Comparison of ENCODE assay signal across 32 mouse cellular contexts in the genomic region with DNA sequence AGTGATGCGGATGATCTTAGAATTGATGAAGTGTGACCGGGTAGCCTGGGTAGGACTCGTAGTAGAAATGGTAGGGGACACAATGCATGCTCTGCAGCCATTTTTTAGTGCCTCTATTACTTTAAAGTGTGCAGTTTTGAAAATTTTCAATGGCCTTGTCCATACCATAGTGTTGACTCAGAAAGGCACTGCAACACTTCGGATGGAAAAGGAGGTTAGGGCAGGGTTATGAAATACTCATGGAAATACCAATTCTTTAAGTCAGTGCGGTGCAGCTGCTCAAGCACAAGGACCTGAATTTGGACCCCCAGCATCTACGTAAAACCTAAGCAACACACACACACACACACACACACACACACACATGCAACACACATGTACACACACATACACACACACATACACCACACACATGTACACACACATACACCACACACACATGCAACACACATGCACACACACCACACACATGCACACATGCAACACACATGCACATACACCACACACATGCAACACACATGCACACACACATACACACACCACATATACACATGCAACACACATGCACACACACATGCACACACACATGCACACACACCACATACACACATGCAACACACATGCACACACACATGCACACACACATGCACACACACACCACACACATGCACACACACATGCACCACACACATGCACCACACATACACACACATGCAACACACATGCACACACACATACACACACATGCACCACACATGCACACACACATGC. TPM values are rescaled to one million over a fixed set of nuclear protein-coding genes. Genes with fewer than 3 reads are reported as not detected.
DNase-seq lines count a peak whose midpoint lies in the region; ATAC-seq and TF ChIP-seq lines count a peak whose summit lies in the region.
"Had no signal": no experiment of that assay in that cellular context is flagged by ENCODE, and none has a peak within 500 bp of the region (broad histone marks: within the 10 kb centered on the region; RNA-seq: fewer than 3 reads in every experiment).

A gene (plus strand): TSS at position 5 of the 771 bp plus-strand sequence.

- H3K4me1 ChIP-seq in megakaryocyte, embryonic 14.5 days = no peaks in the 10 kb centered on the region; the same call in 1 of the 2 replicates
- no peaks in the 10 kb centered on the region for H3K4me1 ChIP-seq in G1E (ENCODE audit: insufficient read depth, low read depth, low read length)
- H3K4me1 ChIP-seq: embryonic facial prominence, embryonic 10.5 days; embryonic facial prominence, embryonic 13.5 days; forebrain, embryonic 10.5 days; forebrain, embryonic 13.5 days; heart, embryonic 12.5 days; heart, embryonic 15.5 days had no signal

- peak within 1 kb of the TSS; percentile 75 for H3K4me3 ChIP-seq in megakaryocyte, embryonic 14.5 days (replicated peaks)
- peak within 1 kb of the TSS; percentile 27; the same call in 1 of the 2 replicates for H3K4me3 ChIP-seq in G1E (ENCODE audit: low read depth, low read length)
- H3K4me3 ChIP-seq: embryonic facial prominence, embryonic 10.5 days; embryonic facial prominence, embryonic 13.5 days; forebrain, embryonic 10.5 days; forebrain, embryonic 13.5 days; gastrocnemius, adult 2 months; heart, embryonic 12.5 days; heart, embryonic 15.5 days had no signal

- DNase-seq in G1E (ENCODE audit: low spot score) (no peak), NIH3T3 (ENCODE audit: low read depth) (peak; percentile 60)
- DNase-seq in ovary, postnatal 10 days (ENCODE audit: low spot score) = no peak
- DNase-seq in lung, postnatal 36 days = no peak
- DNase-seq: adrenal gland, postnatal 10 days; cerebellum, adult 11 months; cerebellum, adult 2 months; cerebellum, adult 9-11 months; cerebellum, postnatal 25 days; gastrocnemius, adult 2 months; gastrocnemius, postnatal 14 days; heart, adult 18-20 months; heart, postnatal 10 days; heart, postnatal 4 days had no signal

- no peak for ATAC-seq in megakaryocyte, adult 5-6 weeks (ENCODE audit: poor library complexity, severe bottlenecking)
- no peak for ATAC-seq in G1E (ENCODE audit: extremely low read depth, insufficient number of reproducible peaks, low FRiP score, poor library complexity, severe bottlenecking)
- ATAC-seq: activated CD4-positive, CD25-positive, alpha-beta regulatory T cell, adult 4 months; forebrain, embryonic 13.5 days; forebrain, embryonic 16.5 days; hindbrain, postnatal 0 days; inflammation-experienced regulatory T-cells, adult 6 months; intestine, embryonic 16.5 days had no signal

- no peak for TF ChIP-seq CTCF in G1E (IDR thresholded peaks at IDR 0.05; ENCODE audit: low read depth, low read length)

- H3K27me3 ChIP-seq in megakaryocyte, embryonic 14.5 days (replicated peaks) = peaks cover 15% of the 10 kb centered on the region
- no peaks in the 10 kb centered on the region for H3K27me3 ChIP-seq in G1E (ENCODE audit: insufficient read depth, low read length)
- H3K27me3 ChIP-seq: embryonic facial prominence, embryonic 13.5 days; forebrain, embryonic 13.5 days; heart, embryonic 12.5 days; heart, embryonic 15.5 days had no signal

- peaks cover 3% of the 10 kb centered on the region; the same call in 1 of the 2 replicates for H3K9me3 ChIP-seq in megakaryocyte, embryonic 14.5 days
- no peaks in the 10 kb centered on the region; the same call in 1 of the 2 replicates for H3K9me3 ChIP-seq in G1E (replicated peaks)
- H3K9me3 ChIP-seq: embryonic facial prominence, embryonic 13.5 days; heart, embryonic 12.5 days; heart, embryonic 15.5 days had no signal

- H3K36me3 ChIP-seq in megakaryocyte, embryonic 14.5 days (replicated peaks; ENCODE audit: low read length) = peaks cover 21% of the 10 kb centered on the region
- H3K36me3 ChIP-seq in G1E (replicated peaks) = peaks cover 23% of the 10 kb centered on the region

RNA-seq across cellular contexts. Expression of the gene that starts here (rescaled TPM):
- polyA plus RNA-seq in megakaryocyte, embryonic 14.5 days (2012; ENCODE audit: insufficient read depth, low replicate concordance) = not detected in 2 replicates
- total RNA-seq in megakaryocyte, adult 5-6 weeks (2015) = 0.31 and 1.3 TPM in 2 replicates
- total RNA-seq in megakaryocyte, adult 5-6 weeks (2017) = not detected in 2 replicates
- total RNA-seq in G1E (2014; fragmentation: Nextera tagmentation) (2.3 TPM in 1 of 2 replicates, not detected in the other), G1E (2017) (0.81 TPM in 1 of 2 replicates, not detected in the other)
- polyA plus RNA-seq in G1E (2012) = not detected in 2 replicates
- total RNA-seq: adrenal gland, postnatal 4 days; common myeloid progenitor, adult 5-6 weeks; ES-E14; gastrocnemius, adult 2 months; gastrocnemius, postnatal 14 days; gastrocnemius, postnatal 4 days; heart, adult 18-20 months; heart, postnatal 10 days; heart, postnatal 4 days; hindbrain, postnatal 0 days had no signal
- polyA plus RNA-seq: activated CD4-positive, CD25-positive, alpha-beta regulatory T cell, adult 4 months; embryonic facial prominence, embryonic 13.5 days; forebrain, embryonic 10.5 days; forebrain, embryonic 13.5 days; forebrain, embryonic 16.5 days; heart, embryonic 12.5 days; heart, embryonic 15.5 days; hindbrain, embryonic 14.5 days; hindbrain, postnatal 0 days; inflammation-experienced regulatory T-cells, adult 6 months; intestine, embryonic 16.5 days had no signal
